Mouse (Mus musculus) kidney, adult 2 months (tissue): ENCODE results near the gene Smarca4. TPM values are rescaled to one million over a fixed set of nuclear protein-coding genes. Genes with fewer than 3 reads are reported as not detected.
A peak's percentile ranks its signal among the peaks of the same experiment; 100 is the strongest.

Source experiments
- DNase-seq: peaks from one replicate; pipeline ENCODE4 v3.0.0; 2021
- H3K27ac ChIP-seq: fragments of 200-500 bp; 2 replicates; pipeline ENCODE4 v1.5.1; 2012; ENCODE audit warnings: low read depth, low read length, control low read depth, inconsistent platforms; ENCODE audit not compliant: insufficient read depth
- H3K27me3 ChIP-seq: fragments of 200-500 bp; replicated peaks from 2 replicates; pipeline ENCODE4 v1.6.1; 2012; ENCODE audit warnings: mild to moderate bottlenecking, moderate library complexity, low read length, inconsistent platforms; ENCODE audit not compliant: control insufficient read depth, insufficient read depth
- H3K36me3 ChIP-seq: fragments of 200-500 bp; 2 replicates; pipeline ENCODE4 v1.6.1; 2012; ENCODE audit warnings: mild to moderate bottlenecking, moderate library complexity, low read length, inconsistent platforms; ENCODE audit not compliant: control insufficient read depth, insufficient read depth
- H3K4me1 ChIP-seq: fragments of 200-500 bp; 2 replicates; pipeline ENCODE4 v1.6.1; 2011; ENCODE audit warnings: low read length; ENCODE audit not compliant: control insufficient read depth, insufficient read depth
- H3K4me3 ChIP-seq: fragments of 200-500 bp; 2 replicates; pipeline ENCODE4 v1.5.1; 2011; ENCODE audit warnings: mild to moderate bottlenecking, low read depth, low read length, control low read depth; ENCODE audit not compliant: insufficient read depth
- CTCF ChIP-seq: fragments of 200-500 bp; conservative IDR thresholded peaks from 2 replicates; pipeline ENCODE4 v1.5.1; 2011; ENCODE audit warnings: low read depth, mild to moderate bottlenecking, control low read depth, low read length, moderate library complexity, mixed read lengths; ENCODE audit not compliant: insufficient read depth, insufficient read length
- POLR2A ChIP-seq: fragments of 200-500 bp; IDR thresholded peaks from one replicate; pipeline ENCODE4 v1.6.1; 2011; ENCODE audit warnings: low read depth, low read length, control low read depth
- WGBS: fragments of 180-500 bp; shearing (Covaris S2); methylation state at CpG from one replicate; pipeline ENCODE4 v1.1.7; 2018; 5-methylcytosine and 5-hydroxymethylcytosine counted together
- polyA plus RNA-seq: library from polyadenylated mRNA; depleted of rRNA; stranded (reverse); fragments of >200 nt; gene quantifications from 2 replicates; pipeline ENCODE4 v1.2.3, GENCODE M21; 2012; rRNA removed

Smarca4 gene
- polyA plus RNA-seq, 1 experiment, result 24.9 TPM

GRCm38 (mm10) chr9:21750370-21750769 is 134.4 kb downstream of the Smarca4 start:
- H3K27me3 ChIP-seq, result no peaks in the 10 kb centered on the region
- no peak overlapping the region for H3K27ac ChIP-seq
- H3K4me3 ChIP-seq, result no peak overlapping the region
- H3K36me3 ChIP-seq, result peaks cover 3% of the 10 kb centered on the region
- no peak for DNase-seq
- TF ChIP-seq POLR2A, result no peak
- TF ChIP-seq CTCF, result no peak
- H3K4me1 ChIP-seq, result peaks cover 11% of the 10 kb centered on the region
- 90% methylated on average over 3 of the region's 3 CpGs for WGBS

- peak overlapping the region; percentile 44; the same call in 1 of the 2 replicates for H3K27ac ChIP-seq
- H3K4me1 ChIP-seq, result peaks cover 11% of the 10 kb centered on the region
- peaks cover 3% of the 10 kb centered on the region for H3K36me3 ChIP-seq
- H3K4me3 ChIP-seq, result no peak overlapping the region
- DNase-seq, result peak; percentile 46
- TF ChIP-seq POLR2A (no peak), CTCF (peak; percentile 59)
- H3K27me3 ChIP-seq, result no peaks in the 10 kb centered on the region
- 44% methylated on average over 6 of the region's 6 CpGs for WGBS
Observed at GRCm38 (mm10) chr9:21751347-21751746, 135.4 kb downstream of the Smarca4 start.

GRCm38 (mm10) chr9:21752252-21752792 is 136.4 kb downstream of the Smarca4 start:
- DNase-seq, result peak; percentile 73
- H3K27ac ChIP-seq, result peak overlapping the region; percentile 44
- 58% methylated on average over 10 of the region's 10 CpGs for WGBS

More at GRCm38 (mm10) chr9:21752252-21752792, 136.4 kb downstream of the Smarca4 start:
- no peak for TF ChIP-seq POLR2A
- Histone ChIP-seq H3K4me1 (peaks cover 11% of the 10 kb centered on the region), H3K36me3 (no peaks in the 10 kb centered on the region), H3K4me3 (no peak overlapping the region), H3K27me3 (no peaks in the 10 kb centered on the region)

Other genes with a start within 250 kb of the Smarca4 start
- 31.9 and 33.0 TPM in 2 replicates for gene Ilf3, start 248.3 kb upstream of the Smarca4 start, polyA plus RNA-seq
- gene Qtrt1, start 204.3 kb upstream of the Smarca4 start, polyA plus RNA-seq, result 23.7 and 25.2 TPM in 2 replicates
- gene Dnm2, start 191.3 kb upstream of the Smarca4 start, polyA plus RNA-seq, result 101 and 118 TPM in 2 replicates
- 47.7 and 50.5 TPM in 2 replicates for gene Tmed1, start 105.9 kb upstream of the Smarca4 start, polyA plus RNA-seq
- gene AB124611, start 90.0 kb upstream of the Smarca4 start, polyA plus RNA-seq, result 1.2 and 2.6 TPM in 2 replicates
- 47.7 and 54.6 TPM in 2 replicates for gene Carm1, start 69.3 kb upstream of the Smarca4 start, polyA plus RNA-seq
- gene Timm29, start 23.4 kb upstream of the Smarca4 start, polyA plus RNA-seq, result 33.6 and 34.0 TPM in 2 replicates
- 39.9 and 44.9 TPM in 2 replicates for gene Yipf2, start 23.3 kb upstream of the Smarca4 start, polyA plus RNA-seq
- 26.9 and 28.8 TPM in 2 replicates for gene Ldlr, start 107.3 kb downstream of the Smarca4 start, polyA plus RNA-seq
- gene Spc24, start 144.1 kb downstream of the Smarca4 start, polyA plus RNA-seq, result 3.4 and 6.0 TPM in 2 replicates
- gene Kank2, start 182.6 kb downstream of the Smarca4 start, polyA plus RNA-seq, result 21.8 and 23.6 TPM in 2 replicates
- gene Angptl8, start 219.3 kb downstream of the Smarca4 start, polyA plus RNA-seq, result 11.9 and 19.5 TPM in 2 replicates
- gene Dock6, start 236.5 kb downstream of the Smarca4 start, polyA plus RNA-seq, result 67.7 and 84.6 TPM in 2 replicates